Mouse (Mus musculus) G1E (cell line): ENCODE results near the gene Ctsl.

Source experiments
- CTCF ChIP-seq: IDR thresholded peaks from 2 replicates; pipeline ENCODE4 v1.5.1; 2012; ENCODE audit warnings: low read depth, low read length, inconsistent platforms, mixed read lengths
- GATA1 ChIP-seq: IDR thresholded peaks from 2 replicates; pipeline ENCODE4 v1.6.1; 2012; ENCODE audit warnings: borderline replicate concordance, low read length, inconsistent platforms, mixed read lengths

DNA sequence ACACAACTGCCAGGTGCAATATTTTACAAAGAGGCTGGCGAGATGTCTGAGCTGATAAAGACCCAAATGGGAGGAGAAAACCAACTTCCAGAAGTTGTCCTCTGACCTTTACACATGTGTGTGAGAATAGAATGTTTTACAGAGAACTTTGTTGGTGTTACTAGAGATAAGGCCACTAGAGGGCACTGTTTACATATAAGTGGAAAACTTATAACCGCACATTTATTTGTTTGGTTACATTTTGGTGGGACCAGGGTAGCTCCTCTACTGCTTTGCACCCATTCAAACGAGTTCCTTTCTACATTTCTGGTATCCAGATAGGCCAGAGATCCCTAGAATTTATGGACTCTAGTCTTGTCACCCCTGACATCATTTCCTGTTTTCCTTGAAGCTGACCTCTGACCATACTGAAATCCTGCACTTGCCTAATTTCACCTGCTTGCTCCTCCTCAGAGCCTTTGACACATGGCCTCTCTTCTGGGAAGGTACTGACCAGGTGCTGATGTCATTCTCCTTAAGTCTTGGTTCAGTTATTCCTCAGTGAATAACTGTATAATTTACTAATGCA, 55.1 kb downstream of the Ctsl start:
- TF ChIP-seq CTCF (0 out of 2 replicates have a peak, but pooled peaks have one; percentile 17), GATA1 (no peak)
